Mouse (Mus musculus) spleen, adult 2 months (tissue): ENCODE measurements at regions not wholly inside any gene's neighbourhood (a gene's known extent, or its start where the extent isn't known, plus 50 kb on each side); places are given as distances from the start of the nearest gene placed in this dataset.
"Not testable (repeated sequence)": the region's sequence is repeated elsewhere in the genome, so short reads cannot be mapped to it uniquely, and the experiment has no call there.

ENCODE experiments used
- DNase-seq, 2 experiments: peaks; one replicate each; pipeline versions ENCODE4 v3.0.0 to v3.0.0-alpha.2; 2012 to 2021; ENCODE audit warnings: low spot score in 2 of 2, low read depth in 1 of 2
- H3K27ac ChIP-seq: fragments of 200-500 bp; 2 replicates; pipeline ENCODE4 v1.5.1; 2012; ENCODE audit warnings: low read length, inconsistent platforms; ENCODE audit not compliant: insufficient read depth
- H3K27me3 ChIP-seq: fragments of 200-500 bp; 2 replicates; pipeline ENCODE4 v1.6.1; 2012; ENCODE audit warnings: mild to moderate bottlenecking, moderate library complexity, low read length, inconsistent platforms; ENCODE audit not compliant: control insufficient read depth, insufficient read depth
- H3K36me3 ChIP-seq: fragments of 200-500 bp; 2 replicates; pipeline ENCODE4 v1.6.1; 2012; ENCODE audit warnings: mild to moderate bottlenecking, low read length, inconsistent platforms; ENCODE audit not compliant: control insufficient read depth, insufficient read depth
- H3K4me1 ChIP-seq: fragments of 200-500 bp; 2 replicates; pipeline ENCODE4 v1.6.1; 2011; ENCODE audit warnings: inconsistent platforms; ENCODE audit not compliant: control insufficient read depth, insufficient read depth, insufficient read length
- H3K4me3 ChIP-seq: fragments of 200-500 bp; 2 replicates; pipeline ENCODE4 v1.5.1; 2011; ENCODE audit warnings: mild to moderate bottlenecking, inconsistent platforms; ENCODE audit not compliant: insufficient read depth, insufficient read length; ENCODE audit errors: extremely low read depth
- CTCF ChIP-seq: fragments of 200-500 bp; IDR thresholded peaks from 2 replicates; pipeline ENCODE4 v1.5.1; 2011; ENCODE audit warnings: mild to moderate bottlenecking, inconsistent platforms; ENCODE audit not compliant: insufficient read depth, insufficient read length, insufficient replicate concordance; ENCODE audit errors: extremely low read depth
- POLR2A ChIP-seq: fragments of 200-500 bp; IDR thresholded peaks from 2 replicates; pipeline ENCODE4 v1.6.1; 2011; ENCODE audit warnings: low read depth, low read length, inconsistent platforms
- WGBS: fragments of 180-500 bp; shearing (Covaris S2); methylation state at CpG from one replicate; pipeline ENCODE4 v1.1.7; 2018; 5-methylcytosine and 5-hydroxymethylcytosine counted together

- Histone ChIP-seq H3K36me3 (no peaks in the 10 kb centered on the region), H3K27me3 (no peaks in the 10 kb centered on the region), H3K4me3 (no peak overlapping the region), H3K4me1 (no peaks in the 10 kb centered on the region; the same call in 1 of the 2 replicates), H3K27ac (no peak overlapping the region)
- TF ChIP-seq CTCF (no peak), POLR2A (no peak)
- WGBS, result 77% methylated on average over 1 of the region's 1 CpGs
- DNase-seq, result no peak
Observed at GRCm38 (mm10) chr7:75387033-75387432, 68.3 kb upstream of the Akap13 start.

DNA sequence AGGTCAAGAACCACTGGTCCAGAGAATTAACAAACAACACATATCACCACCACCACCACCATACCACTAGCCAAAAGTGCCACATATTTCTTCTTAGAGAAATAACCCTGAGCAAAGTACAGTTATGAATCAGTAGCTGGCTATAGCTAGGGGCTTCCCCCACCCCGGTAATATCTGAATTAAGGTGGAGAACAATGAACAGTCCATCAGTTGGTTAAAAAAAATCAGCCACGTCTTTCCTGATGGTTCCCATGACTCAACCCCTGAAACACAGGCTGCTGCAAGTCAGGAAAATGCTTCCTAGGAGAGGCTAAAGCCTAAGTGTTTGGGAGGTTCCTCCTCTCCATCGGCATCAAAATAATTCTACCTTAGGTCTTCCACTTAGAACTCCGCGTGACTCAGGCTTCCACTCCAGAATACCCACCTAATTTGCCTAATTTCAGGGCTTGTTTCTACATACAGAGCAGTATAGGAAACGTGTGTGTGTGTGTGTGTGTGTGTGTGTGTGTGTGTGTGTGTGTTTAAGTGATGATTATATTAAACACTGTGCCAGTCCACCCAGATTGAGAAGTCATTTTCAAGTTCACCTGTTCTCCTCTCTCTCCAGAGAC lies 67.4 kb upstream of the Akap13 start:
- Histone ChIP-seq H3K36me3 (no peaks in the 10 kb centered on the region), H3K27ac (no peak overlapping the region), H3K27me3 (no peaks in the 10 kb centered on the region), H3K4me3 (no peak overlapping the region), H3K4me1 (no peaks in the 10 kb centered on the region; the same call in 1 of the 2 replicates)
- WGBS, result 68% methylated on average over 6 of the region's 6 CpGs
- DNase-seq, result peak; percentile 14 to 52
- no peak for TF ChIP-seq CTCF
- no peak for TF ChIP-seq POLR2A

DNA sequence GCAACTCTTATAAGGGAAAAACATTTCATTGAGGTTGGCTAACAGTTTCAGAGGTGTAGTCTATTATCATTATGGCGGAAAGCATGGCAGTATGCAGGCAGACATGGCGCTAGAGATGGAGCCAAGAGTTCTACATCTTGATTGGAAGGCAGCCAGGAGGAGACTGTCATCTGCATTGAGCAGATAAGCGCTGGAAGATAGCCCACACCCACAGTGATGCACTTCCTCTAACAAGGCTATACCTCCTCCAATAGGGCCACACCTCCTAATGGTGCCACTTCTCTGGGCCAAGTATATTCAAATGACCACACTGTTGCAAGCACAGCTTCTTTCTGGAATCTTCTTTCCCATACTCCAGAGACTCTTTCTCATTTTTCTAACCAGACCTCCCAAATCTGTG lies 65.2 kb upstream of the Akap13 start:
- DNase-seq, result no peak
- H3K36me3 ChIP-seq, result no peaks in the 10 kb centered on the region
- no peaks in the 10 kb centered on the region; the same call in 1 of the 2 replicates for H3K4me1 ChIP-seq
- no peak overlapping the region for H3K27ac ChIP-seq
- TF ChIP-seq CTCF, result no peak
- TF ChIP-seq POLR2A, result no peak
- 89% methylated on average over 3 of the region's 3 CpGs for WGBS
- H3K27me3 ChIP-seq, result no peaks in the 10 kb centered on the region
- no peak overlapping the region for H3K4me3 ChIP-seq

DNA sequence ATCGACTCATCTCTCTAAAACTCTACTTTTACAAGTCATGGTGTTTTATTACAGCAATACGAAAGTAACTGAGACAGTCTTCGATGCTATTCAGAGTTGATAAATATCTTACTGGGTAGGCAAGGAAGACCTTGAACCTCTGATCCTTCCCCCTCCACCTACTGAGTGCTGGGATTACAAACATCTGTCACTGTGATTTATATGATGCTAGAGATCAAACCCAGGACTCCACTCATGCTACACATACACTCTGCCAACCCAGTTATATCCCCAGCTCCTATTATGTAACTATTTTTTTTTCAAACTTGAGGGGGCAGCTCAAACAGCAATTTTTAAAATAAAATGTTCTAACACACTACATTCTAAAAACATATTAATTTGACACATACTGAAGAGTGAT lies 62.6 kb upstream of the Akap13 start:
- no peaks in the 10 kb centered on the region for H3K27me3 ChIP-seq
- H3K27ac ChIP-seq, result no peak overlapping the region
- H3K4me3 ChIP-seq, result no peak overlapping the region
- no peaks in the 10 kb centered on the region for H3K36me3 ChIP-seq
- 60% methylated on average over 3 of the region's 3 CpGs for WGBS
- no peaks in the 10 kb centered on the region; the same call in 1 of the 2 replicates for H3K4me1 ChIP-seq
- TF ChIP-seq POLR2A (no peak), CTCF (no peak)
- DNase-seq, result no peak

DNA sequence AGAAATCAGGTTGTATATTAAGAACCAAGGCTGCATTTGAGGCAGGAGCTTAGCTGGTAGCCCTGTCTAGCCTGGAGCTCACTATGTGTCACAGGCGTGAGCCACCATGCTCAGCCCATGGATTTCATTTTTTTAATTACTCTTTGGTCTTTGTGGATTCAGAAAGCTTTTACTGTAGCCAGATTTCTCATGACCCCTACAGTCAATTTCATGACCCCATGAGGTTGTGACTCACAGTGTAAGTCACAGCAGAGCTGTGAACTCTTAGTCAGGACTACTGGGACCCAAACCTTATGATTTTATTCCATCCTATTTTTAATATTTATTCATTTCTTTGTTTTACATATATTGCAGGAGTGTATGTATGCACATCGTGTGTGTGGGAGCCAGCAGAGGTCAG lies 61.9 kb upstream of the Akap13 start:
- TF ChIP-seq POLR2A (no peak), CTCF (no peak)
- H3K27me3 ChIP-seq, result no peaks in the 10 kb centered on the region
- H3K27ac ChIP-seq, result no peak overlapping the region
- no peaks in the 10 kb centered on the region for H3K36me3 ChIP-seq
- DNase-seq, result no peak
- H3K4me1 ChIP-seq, result no peaks in the 10 kb centered on the region
- no peak overlapping the region for H3K4me3 ChIP-seq
- 85% methylated on average over 2 of the region's 2 CpGs for WGBS

DNA sequence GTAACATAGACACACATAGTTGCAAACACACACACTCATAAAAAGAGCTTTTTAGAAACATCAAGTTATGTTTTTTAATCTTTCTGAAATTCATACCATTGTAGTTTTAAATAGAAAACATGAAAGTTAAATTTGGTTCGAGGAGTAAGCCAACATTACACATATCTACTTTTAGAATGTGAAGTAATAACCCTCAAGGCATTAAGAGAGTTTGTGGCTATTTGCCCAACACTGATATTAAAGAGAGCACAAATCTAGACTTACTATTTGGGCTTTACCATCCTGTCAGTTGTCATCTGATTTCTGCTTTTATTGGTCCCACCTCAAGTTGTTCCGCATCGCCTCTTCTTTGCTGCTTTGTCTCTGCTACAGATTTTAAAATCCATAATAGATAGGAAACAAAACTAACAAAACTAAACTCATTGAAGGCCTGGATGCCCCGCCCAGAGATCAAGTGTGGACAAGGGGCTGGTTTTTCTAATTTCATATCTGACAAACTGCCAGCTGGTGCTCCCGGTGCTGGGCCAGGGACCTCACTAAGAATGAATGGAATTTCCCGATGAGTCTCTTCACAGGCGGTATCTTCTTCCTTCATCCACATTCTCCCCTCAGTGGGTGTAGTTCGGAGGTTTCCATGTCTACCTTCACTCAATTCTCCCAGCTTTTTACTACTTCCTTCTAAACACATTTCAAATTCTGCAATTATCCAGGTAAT lies 60.3 kb upstream of the Akap13 start:
- no peaks in the 10 kb centered on the region for H3K27me3 ChIP-seq
- no peak for DNase-seq
- no peaks in the 10 kb centered on the region for H3K36me3 ChIP-seq
- TF ChIP-seq CTCF, result no peak
- no peak for TF ChIP-seq POLR2A
- no peak overlapping the region for H3K4me3 ChIP-seq
- H3K4me1 ChIP-seq, result no peaks in the 10 kb centered on the region
- 77% methylated on average over 8 of the region's 8 CpGs for whole genome bisulfite sequencing
- no peak overlapping the region for H3K27ac ChIP-seq

DNA sequence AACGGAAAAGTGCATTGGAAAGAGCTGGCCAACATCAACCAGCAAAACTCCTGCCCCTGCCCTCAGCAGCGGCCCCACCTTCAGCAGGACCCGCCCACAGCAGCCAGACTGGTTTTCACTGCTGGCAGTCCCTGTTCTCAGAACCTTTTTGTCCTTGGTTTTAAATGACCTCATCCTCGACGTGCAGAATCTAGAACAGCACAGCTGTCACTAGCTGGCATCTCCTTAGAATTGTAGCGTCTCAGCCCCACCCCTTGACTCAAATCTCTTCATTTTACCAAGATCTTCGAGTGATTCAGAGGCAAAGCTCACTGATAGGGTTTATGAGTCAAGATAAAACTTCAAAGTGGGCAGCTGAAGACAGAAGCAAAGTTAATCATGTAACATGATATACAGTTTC lies 57.8 kb upstream of the Akap13 start:
- no peak for DNase-seq
- no peaks in the 10 kb centered on the region for H3K4me1 ChIP-seq
- TF ChIP-seq CTCF, result no peak
- no peak for TF ChIP-seq POLR2A
- H3K27me3 ChIP-seq, result no peaks in the 10 kb centered on the region
- H3K27ac ChIP-seq, result no peak overlapping the region
- H3K36me3 ChIP-seq, result no peaks in the 10 kb centered on the region
- H3K4me3 ChIP-seq, result no peak overlapping the region
- 40% methylated on average over 7 of the region's 7 CpGs for WGBS

DNA sequence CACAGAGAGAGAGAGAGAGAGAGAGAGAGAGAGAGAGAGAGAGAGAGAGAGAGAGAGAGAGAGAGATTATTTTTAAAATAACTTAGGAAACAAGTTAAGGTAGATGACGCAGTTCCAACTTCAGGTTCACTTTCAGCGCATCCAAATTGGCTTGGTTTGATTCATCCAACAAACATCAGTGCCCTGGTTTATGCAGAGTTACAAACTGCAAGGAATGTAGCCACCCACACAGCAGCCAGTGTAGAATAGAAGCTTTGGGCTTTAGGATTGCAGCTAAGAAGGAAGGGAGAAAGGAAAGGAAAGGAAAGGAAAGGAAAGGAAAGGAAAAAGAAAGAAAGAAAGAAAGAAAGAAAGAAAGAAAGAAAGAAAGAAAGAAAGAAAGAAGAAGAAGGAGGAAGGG lies 56.9 kb upstream of the Akap13 start:
- not testable (repeated sequence) for H3K27ac ChIP-seq, H3K4me1 ChIP-seq, DNase-seq, H3K36me3 ChIP-seq, H3K4me3 ChIP-seq, H3K27me3 ChIP-seq
- 90% methylated on average over 2 of the region's 2 CpGs for WGBS
